Mouse (Mus musculus): ENCODE measurements around the gene H2-Eb2. TPM values are rescaled to one million over a fixed set of nuclear protein-coding genes. Genes with fewer than 3 reads are reported as not detected.

Gene H2-Eb2
- polyA plus RNA-seq, 1 experiment from 2014 or later = not detected

DNA sequence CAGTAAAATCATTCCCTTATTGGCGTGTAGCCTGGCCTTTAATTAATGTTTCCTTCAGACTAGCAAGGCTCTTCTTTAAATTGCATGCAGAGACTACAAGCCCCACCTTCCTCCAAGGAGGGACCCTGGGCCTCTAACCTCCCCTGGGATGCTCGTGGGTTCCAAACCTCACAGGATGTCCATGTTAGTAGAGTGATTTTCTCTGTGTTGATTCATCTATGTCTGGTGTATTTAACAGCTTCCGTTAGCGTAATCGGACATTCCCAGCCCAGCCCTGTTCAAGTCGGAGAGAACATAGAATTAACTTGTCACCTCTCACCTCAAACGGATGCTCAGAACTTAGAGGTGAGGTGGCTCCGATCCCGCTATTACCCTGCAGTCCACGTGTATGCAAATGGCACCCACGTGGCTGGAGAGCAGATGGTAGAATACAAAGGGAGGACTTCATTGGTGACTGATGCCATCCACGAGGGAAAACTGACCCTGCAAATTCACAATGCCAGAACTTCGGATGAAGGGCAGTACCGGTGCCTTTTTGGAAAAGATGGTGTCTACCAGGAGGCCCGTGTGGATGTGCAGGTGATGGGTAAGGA is 37.6 kb downstream of the H2-Eb2 start:
- Histone ChIP-seq H3K4me2 (no peak overlapping the region), H3K4me1 (no peaks in the 10 kb centered on the region), H3K36me3 (no peaks in the 10 kb centered on the region), H3K9me3 (no peaks in the 10 kb centered on the region), H3K9ac (no peak overlapping the region), H3K27me3 (replicated peaks) (no peaks in the 10 kb centered on the region), H3K27ac (replicated peaks) (no peak overlapping the region), H3K4me3 (no peak overlapping the region)
- 70% methylated on average over 15 of the region's 15 CpGs for WGBS
- ATAC-seq (ENCODE audit: extremely low read depth, insufficient number of reproducible peaks, low FRiP score, low TSS enrichment) = no peak

DNA sequence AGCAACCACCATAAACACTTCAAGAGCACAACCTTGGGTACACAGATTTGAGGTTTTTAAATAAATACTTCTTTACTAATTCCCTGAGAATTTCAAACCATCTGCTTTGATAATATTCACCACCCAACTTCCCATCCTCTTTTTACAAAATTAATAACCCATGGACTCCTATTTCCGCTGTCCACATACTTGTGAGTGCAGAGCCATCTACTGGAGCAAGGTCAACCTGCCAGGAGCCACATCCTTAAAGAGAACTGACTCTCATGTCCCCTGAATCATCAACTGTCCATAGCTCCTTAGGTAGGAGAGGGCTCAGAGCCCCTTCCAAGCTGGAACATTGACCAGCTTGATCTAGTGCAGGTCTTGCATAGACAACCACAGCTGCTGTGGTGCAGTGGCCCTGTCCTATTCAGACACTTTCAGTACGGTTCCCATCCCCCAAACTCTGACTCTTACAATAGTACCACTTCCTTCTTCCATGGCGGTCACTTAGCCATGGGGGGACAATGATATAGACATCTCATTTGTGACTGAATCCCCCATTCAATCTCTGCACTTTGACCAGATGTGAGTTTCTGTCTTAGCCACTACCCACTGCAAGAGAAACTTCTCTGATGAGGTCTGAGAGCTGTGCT is 38.3 kb downstream of the H2-Eb2 start:
- H3K27me3 ChIP-seq (replicated peaks) = no peaks in the 10 kb centered on the region
- no peaks in the 10 kb centered on the region for H3K36me3 ChIP-seq
- H3K27ac ChIP-seq (replicated peaks) = no peak overlapping the region
- no peak for ATAC-seq (ENCODE audit: extremely low read depth, insufficient number of reproducible peaks, low FRiP score, low TSS enrichment)
- no peak overlapping the region for H3K4me2 ChIP-seq
- H3K4me1 ChIP-seq = no peaks in the 10 kb centered on the region
- H3K9me3 ChIP-seq = no peaks in the 10 kb centered on the region
- WGBS = 65% methylated on average over 3 of the region's 3 CpGs
- no peak overlapping the region for H3K4me3 ChIP-seq
- H3K9ac ChIP-seq = no peak overlapping the region

DNA sequence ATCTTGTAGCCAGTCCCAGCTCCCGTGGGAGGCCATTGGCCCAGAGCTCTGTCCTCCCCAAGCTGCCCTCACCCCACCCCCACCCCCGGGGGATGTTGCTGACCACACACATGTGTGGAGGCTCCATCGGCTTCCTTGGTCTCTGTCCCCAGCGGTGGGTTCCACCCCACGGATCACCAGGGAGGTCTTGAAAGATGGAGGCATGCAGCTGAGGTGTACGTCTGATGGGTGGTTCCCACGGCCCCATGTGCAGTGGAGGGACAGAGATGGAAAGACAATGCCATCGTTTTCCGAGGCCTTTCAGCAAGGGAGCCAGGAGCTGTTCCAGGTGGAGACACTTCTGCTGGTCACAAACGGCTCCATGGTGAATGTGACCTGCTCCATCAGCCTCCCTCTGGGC is 39.6 kb downstream of the H2-Eb2 start:
- H3K4me1 ChIP-seq = no peaks in the 10 kb centered on the region
- H3K4me2 ChIP-seq = no peak overlapping the region
- no peaks in the 10 kb centered on the region for H3K9me3 ChIP-seq
- ATAC-seq (ENCODE audit: extremely low read depth, insufficient number of reproducible peaks, low FRiP score, low TSS enrichment) = no peak
- 63% methylated on average over 10 of the region's 10 CpGs for WGBS
- no peaks in the 10 kb centered on the region for H3K27me3 ChIP-seq (replicated peaks)
- no peak overlapping the region for H3K4me3 ChIP-seq
- H3K36me3 ChIP-seq = no peaks in the 10 kb centered on the region
- no peak overlapping the region for H3K9ac ChIP-seq
- no peak overlapping the region for H3K27ac ChIP-seq (replicated peaks)

DNA sequence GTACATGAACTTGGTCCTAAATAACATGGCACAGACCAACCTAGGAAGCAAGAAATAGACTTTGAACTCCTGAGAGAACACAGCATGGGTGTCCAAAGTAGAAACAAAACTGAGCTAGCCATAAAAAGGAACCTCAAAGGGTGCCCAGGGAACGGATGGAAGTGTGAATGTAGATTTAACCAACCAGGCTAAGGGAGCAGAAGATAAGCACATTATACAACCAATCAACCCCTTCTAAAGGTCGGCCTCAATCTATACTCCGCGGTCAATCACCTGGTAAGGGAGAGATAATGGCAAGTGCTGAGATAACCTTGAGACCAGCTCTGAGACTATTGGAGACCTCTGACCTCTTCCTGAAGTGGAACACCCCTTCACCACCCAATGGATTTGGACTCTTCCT is 45.1 kb downstream of the H2-Eb2 start:
- Histone ChIP-seq H3K9ac (no peak overlapping the region), H3K27ac (replicated peaks) (no peak overlapping the region), H3K27me3 (replicated peaks) (peaks cover 13% of the 10 kb centered on the region), H3K4me3 (no peak overlapping the region), H3K4me2 (no peak overlapping the region), H3K36me3 (no peaks in the 10 kb centered on the region), H3K4me1 (no peaks in the 10 kb centered on the region), H3K9me3 (no peaks in the 10 kb centered on the region)
- no peak for ATAC-seq (ENCODE audit: extremely low read depth, insufficient number of reproducible peaks, low FRiP score, low TSS enrichment)
- WGBS = 61% methylated on average over 4 of the region's 4 CpGs

DNA sequence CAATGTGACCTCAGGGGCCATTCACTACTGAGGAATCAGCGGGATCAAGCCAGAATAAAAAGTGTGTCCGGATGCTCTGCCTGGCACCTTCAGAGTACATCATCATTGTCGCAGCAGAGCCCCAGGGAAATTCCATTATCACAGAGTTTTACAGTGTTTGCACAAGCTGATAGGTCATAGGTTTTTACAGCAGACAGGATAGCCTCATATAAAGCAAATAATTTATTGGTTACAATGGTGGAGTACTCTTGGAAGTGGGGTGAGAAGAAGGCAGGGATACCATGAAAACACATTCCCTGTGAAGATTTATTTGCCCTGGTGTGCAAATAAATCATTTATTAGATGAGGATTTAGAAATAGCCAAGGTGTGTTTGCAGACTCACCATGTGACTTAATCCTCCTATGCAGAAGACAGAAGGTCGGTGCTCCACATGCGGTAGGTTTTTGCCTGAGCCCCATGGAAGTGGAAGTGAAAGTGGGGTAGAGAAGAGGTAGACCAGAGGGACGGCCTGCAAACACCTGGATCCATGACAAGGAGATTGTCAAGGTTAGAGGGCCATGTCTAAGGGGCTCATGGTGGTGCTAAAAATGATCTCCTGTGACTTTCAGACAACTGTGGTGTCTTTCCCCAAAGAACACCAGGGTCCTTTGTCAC is 47.7 kb downstream of the H2-Eb2 start:
- H3K36me3 ChIP-seq = no peaks in the 10 kb centered on the region
- no peak for ATAC-seq (ENCODE audit: extremely low read depth, insufficient number of reproducible peaks, low FRiP score, low TSS enrichment)

DNA sequence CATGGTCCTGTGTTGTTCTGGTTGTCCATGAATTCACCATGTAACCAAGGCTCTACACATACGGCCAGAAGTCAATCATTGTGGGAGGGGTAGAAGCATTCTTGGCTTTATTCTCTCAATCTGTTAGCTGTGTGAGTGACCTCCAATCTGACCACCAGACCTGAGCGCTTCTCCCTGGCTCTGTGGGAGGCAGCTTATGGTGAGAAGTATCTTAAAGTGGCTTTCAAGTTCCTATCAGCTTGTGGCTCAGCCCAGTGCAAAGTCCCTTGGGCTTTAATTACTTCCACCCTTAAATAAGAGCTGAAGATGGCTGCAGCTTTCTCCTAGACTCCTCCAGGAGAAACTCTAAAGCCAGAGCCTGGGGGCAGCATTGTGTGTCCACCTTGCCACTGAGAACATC is 51.4 kb downstream of the H2-Eb2 start, which contains the start of gene Btnl1:
Gene Btnl1, plus strand, starts transcription at position 286 of the 400 bp plus-strand sequence.
- no peak within 1 kb of the TSS for H3K9ac ChIP-seq
- peaks cover 21% of the 10 kb centered on the region for H3K27me3 ChIP-seq (replicated peaks)
- no peak for ATAC-seq (ENCODE audit: extremely low read depth, insufficient number of reproducible peaks, low FRiP score, low TSS enrichment)
- H3K9me3 ChIP-seq = no peaks in the 10 kb centered on the region
- no peak within 1 kb of the TSS for H3K4me3 ChIP-seq
- 58% methylated on average over 2 of the region's 2 CpGs for WGBS
- H3K4me1 ChIP-seq = no peaks in the 10 kb centered on the region
- no peak within 1 kb of the TSS for H3K27ac ChIP-seq (replicated peaks)
- H3K4me2 ChIP-seq = no peak within 1 kb of the TSS
- H3K36me3 ChIP-seq = no peaks in the 10 kb centered on the region

More for the DNA sequence above, 47.7 kb downstream of the H2-Eb2 start:
- no peak overlapping the region for H3K4me2 ChIP-seq
- no peak overlapping the region for H3K27ac ChIP-seq (replicated peaks)
- no peak overlapping the region for H3K4me3 ChIP-seq
- 70% methylated on average over 6 of the region's 6 CpGs for WGBS
- no peak overlapping the region for H3K9ac ChIP-seq
- H3K9me3 ChIP-seq = no peaks in the 10 kb centered on the region
- H3K4me1 ChIP-seq = no peaks in the 10 kb centered on the region
- peaks cover 13% of the 10 kb centered on the region for H3K27me3 ChIP-seq (replicated peaks)

DNA sequence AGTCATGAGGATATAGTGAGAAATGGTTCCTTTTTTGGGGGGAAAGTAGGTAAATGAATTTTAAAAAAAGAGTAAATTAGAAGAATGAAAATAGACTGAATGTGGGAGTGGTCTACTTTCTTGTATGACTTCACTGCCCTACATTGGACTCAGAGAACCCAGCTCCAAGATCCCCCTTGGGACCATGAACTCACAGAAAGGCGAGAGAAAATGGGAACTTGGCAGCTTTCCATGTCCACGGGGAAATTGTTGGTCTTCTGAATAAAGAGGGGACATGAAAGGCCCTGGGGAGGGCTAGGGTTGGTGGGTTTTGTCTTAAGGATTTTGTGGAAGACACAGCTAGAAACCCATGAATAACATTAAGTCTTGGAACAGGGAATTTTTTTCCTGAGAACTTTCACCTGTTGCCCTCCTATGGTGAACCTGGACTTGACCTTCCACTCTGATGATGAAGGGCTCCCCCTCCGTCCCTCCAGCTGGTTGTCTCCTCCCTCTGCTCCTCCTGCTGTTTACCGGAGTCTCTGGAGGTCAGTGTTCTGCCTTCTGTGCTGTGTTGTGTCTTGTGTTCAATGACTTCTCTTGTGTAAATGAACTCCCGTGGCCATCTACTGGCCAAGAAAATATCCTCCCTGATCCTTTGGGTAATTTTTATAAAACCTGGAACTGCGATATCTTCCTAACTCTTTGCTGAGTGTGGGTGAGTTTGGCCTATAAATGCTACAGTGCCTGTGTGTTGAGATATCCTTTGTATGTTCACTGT is 52.2 kb downstream of the H2-Eb2 start:
- 55% methylated on average over 6 of the region's 6 CpGs for WGBS
- no peak for ATAC-seq (ENCODE audit: extremely low read depth, insufficient number of reproducible peaks, low FRiP score, low TSS enrichment)

DNA sequence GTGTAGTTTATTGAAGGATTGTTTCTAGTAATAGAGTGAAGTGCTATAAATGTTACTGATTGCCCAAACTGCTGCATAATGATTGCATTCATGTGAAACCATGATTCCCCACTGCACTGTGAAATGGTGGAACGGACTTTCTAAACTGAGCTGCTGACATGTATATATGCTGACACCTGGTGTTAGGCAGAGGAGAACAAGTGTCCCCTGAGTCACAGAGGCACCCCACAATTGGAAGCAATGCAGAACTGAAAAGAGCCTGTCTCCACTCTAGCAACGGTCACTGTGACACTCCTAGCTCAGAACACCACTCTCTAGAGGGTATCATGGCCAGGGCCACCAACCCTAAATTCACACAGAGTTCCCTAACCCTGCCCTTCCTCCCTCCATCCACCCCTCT is 53.3 kb downstream of the H2-Eb2 start:
- no peaks in the 10 kb centered on the region for H3K9me3 ChIP-seq
- WGBS = 65% methylated on average over 2 of the region's 2 CpGs
- no peak for ATAC-seq (ENCODE audit: extremely low read depth, insufficient number of reproducible peaks, low FRiP score, low TSS enrichment)
- no peak overlapping the region for H3K4me2 ChIP-seq
- H3K27me3 ChIP-seq (replicated peaks) = peaks cover 14% of the 10 kb centered on the region; the same call in 1 of the 2 replicates
- H3K4me1 ChIP-seq = no peaks in the 10 kb centered on the region
- H3K9ac ChIP-seq = no peak overlapping the region
- no peaks in the 10 kb centered on the region for H3K36me3 ChIP-seq
- H3K27ac ChIP-seq (replicated peaks) = no peak overlapping the region
- no peak overlapping the region for H3K4me3 ChIP-seq

More for the DNA sequence above, 52.2 kb downstream of the H2-Eb2 start:
- Histone ChIP-seq H3K4me1 (no peaks in the 10 kb centered on the region), H3K9me3 (no peaks in the 10 kb centered on the region), H3K4me3 (no peak overlapping the region), H3K27ac (replicated peaks) (no peak overlapping the region), H3K36me3 (no peaks in the 10 kb centered on the region), H3K9ac (no peak overlapping the region), H3K27me3 (replicated peaks) (peaks cover 20% of the 10 kb centered on the region), H3K4me2 (no peak overlapping the region)

DNA sequence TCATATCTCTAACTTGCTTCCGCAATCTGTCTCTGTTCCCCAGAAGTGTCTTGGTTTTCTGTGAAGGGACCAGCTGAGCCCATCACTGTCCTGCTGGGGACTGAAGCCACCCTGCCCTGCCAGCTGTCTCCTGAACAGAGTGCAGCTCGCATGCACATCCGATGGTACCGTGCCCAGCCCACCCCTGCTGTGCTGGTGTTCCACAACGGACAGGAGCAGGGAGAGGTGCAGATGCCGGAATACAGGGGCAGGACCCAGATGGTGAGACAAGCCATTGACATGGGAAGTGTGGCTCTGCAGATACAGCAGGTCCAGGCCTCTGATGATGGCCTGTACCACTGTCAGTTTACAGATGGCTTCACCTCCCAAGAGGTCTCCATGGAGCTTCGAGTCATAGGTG is 54.0 kb downstream of the H2-Eb2 start:
- WGBS = 76% methylated on average over 7 of the region's 7 CpGs
- Histone ChIP-seq H3K27ac (replicated peaks) (no peak overlapping the region), H3K36me3 (no peaks in the 10 kb centered on the region)

DNA sequence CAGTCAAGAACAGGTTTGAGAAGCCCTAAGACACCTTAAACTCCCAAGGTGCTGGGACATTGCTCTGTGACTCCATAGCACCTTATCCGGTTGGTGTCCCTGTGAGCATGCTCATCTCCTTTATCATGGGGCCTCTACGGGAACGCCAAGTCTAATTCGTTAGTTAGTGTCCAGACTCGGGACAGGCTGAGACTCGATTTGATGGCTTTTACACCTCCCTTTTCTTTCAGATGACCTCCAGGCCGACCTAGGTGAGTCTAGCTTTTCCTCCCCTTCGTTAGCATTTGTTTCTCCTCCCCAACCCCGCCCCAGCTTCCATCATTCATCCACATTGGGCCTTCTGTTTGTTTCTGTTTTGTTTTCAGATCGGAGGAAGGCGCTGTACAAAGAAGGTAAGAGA is 56.4 kb downstream of the H2-Eb2 start:
- Histone ChIP-seq H3K9ac (no peak overlapping the region), H3K4me2 (no peak overlapping the region), H3K4me1 (no peaks in the 10 kb centered on the region), H3K27me3 (replicated peaks) (peaks cover 13% of the 10 kb centered on the region; the same call in 1 of the 2 replicates), H3K36me3 (no peaks in the 10 kb centered on the region), H3K4me3 (no peak overlapping the region), H3K27ac (replicated peaks) (no peak overlapping the region), H3K9me3 (no peaks in the 10 kb centered on the region)
- no peak for ATAC-seq (ENCODE audit: extremely low read depth, insufficient number of reproducible peaks, low FRiP score, low TSS enrichment)
- 66% methylated on average over 11 of the region's 11 CpGs for WGBS

More for the DNA sequence above, 54.0 kb downstream of the H2-Eb2 start:
- no peak overlapping the region for H3K4me2 ChIP-seq
- H3K4me3 ChIP-seq = no peak overlapping the region
- no peaks in the 10 kb centered on the region for H3K4me1 ChIP-seq
- H3K9ac ChIP-seq = no peak overlapping the region
- ATAC-seq (ENCODE audit: extremely low read depth, insufficient number of reproducible peaks, low FRiP score, low TSS enrichment) = no peak
- no peaks in the 10 kb centered on the region for H3K9me3 ChIP-seq
- peaks cover 11% of the 10 kb centered on the region; the same call in 1 of the 2 replicates for H3K27me3 ChIP-seq (replicated peaks)

DNA sequence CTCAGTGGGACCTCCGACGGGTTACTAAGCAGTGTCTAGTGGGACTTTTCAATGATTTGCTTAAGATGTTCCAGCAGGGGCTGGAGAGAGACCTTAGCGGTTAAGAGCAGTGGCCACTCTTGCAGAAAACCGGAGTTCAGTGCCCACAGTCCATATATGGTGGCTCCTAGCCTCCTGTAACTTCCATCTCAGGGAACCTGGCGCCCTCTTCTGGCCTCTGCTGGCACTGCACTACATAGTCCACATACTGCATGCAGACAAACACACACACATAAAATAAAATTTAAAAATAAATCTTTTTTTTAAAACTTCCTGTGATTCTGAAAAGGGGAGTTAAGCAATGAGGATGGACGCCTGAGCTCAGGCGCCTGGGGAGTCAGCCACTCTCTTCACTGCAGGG is 57.7 kb downstream of the H2-Eb2 start:
- Histone ChIP-seq H3K27me3 (replicated peaks) (peaks cover 13% of the 10 kb centered on the region; the same call in 1 of the 2 replicates), H3K36me3 (no peaks in the 10 kb centered on the region), H3K4me2 (no peak overlapping the region), H3K4me3 (no peak overlapping the region), H3K4me1 (no peaks in the 10 kb centered on the region), H3K9me3 (no peaks in the 10 kb centered on the region), H3K9ac (no peak overlapping the region), H3K27ac (replicated peaks) (no peak overlapping the region)
- ATAC-seq (ENCODE audit: extremely low read depth, insufficient number of reproducible peaks, low FRiP score, low TSS enrichment) = no peak
- WGBS = 68% methylated on average over 7 of the region's 7 CpGs
